Mouse (Mus musculus): ENCODE measurements at regions not wholly inside any gene's neighbourhood (a gene's known extent, or its start where the extent isn't known, plus 50 kb on each side); places are given as distances from the start of the nearest gene placed in this dataset.

DNA sequence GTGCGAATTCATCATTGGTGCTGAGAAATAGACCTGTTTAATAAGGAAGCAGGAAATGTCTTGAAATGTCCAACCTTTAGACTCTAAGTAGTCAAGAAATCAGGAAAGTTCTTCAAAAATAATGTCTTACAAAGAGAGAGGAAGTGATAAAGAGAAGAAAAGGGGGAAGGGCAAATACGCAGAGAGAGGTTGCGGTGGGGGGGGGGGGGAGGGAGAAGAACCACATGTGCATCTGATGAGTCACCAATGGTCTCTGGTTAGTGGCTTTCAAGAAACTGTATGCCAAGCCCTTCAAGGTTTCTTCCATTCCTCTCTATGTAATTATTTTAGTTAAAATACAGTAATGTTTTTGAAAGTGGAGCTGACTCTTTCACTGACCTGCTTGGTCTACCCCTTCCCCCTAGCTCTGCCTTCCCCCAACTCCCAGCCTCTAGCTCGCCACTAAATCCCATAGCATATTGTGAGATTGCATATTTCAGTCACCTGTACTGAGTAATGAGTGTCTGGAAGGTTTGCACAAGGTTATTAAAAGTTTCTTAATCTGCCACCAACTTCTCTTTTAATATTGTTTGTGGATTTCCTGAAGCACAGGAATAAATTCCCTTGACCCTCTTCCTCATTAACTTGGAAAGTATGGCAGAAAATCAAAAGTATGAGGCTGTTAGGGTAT lies 70.8 kb upstream of the Tle4 start:
- no peak for DNase-seq (ENCODE audit: low spot score)

DNA sequence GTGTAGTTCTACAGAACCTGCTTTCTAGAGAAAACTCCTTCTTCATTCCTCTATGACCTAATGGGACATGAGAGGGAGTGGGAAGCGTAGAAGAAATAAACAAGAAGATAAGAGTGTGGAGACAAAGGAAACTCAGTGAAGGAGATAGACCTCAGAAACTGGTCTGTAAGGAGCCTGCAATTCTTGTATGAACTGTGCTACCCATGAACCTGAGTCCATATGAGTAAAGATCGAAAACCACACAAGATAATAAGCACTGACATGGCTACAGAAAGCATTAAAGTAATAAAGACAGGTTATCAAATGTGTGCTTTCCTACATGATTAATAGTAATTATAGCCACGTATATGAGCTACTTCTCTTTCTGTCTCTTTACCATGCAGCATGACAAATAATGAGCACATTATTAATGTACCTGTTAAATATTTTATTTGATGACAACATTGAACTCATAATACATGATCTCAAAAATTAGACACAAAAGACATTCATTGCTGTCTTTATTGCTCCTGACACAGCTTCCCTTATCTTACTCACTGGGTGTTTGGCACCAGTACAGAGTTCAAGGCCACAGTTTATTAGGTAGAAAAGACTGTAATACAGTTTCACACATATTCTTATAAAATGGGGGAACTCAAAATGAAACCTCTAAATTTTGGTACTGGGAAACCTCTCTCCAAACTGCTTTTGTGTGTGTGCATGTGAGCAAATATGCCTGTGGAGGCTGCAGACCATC lies 67.0 kb upstream of the Tle4 start:
- DNase-seq (ENCODE audit: low spot score) = no peak

DNA sequence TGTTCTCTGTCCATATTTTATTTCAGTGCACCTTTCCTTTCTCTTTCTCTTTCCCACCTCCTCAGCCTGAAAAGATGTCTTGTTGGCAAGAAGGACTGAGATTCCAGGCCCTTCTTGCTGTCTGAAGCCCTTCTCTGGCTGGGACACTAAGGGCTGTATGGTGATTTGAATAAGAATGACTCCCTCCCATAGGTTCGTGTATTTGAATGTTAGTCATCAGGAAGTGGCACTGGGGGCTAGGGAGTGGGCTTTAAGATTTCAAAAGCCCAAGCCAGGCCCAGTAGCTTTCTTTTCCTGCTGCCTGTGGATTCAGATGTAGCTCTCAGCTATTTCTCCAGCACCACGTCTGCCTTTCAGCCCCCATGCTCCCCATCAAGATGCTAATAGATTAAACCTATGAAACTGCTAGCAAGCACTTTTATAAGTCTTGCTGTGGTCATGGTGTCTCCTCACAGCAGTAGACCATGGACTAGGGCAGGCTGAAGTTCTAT lies 66.3 kb upstream of the Tle4 start:
- DNase-seq (ENCODE audit: low spot score) = no peak

DNA sequence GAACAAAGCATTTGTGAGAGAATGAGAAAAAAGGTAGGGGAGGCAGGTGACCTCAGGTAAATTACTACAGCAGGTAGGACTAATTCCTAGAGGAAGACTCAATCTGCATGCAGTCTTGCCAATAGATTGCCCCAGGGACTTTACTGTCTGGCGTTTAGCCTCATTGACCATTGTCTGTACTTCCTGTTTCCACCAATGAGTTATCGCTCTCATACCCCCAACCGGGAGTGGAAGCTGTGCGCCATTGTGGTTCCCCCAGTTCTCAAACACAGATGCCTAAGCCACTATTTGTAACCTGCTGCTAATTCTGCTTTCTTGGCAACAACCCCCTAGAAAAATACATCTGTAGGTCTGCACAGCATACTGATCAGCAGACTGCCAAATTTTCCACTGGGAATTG lies 65.5 kb upstream of the Tle4 start:
- no peak for DNase-seq (ENCODE audit: low spot score)

DNA sequence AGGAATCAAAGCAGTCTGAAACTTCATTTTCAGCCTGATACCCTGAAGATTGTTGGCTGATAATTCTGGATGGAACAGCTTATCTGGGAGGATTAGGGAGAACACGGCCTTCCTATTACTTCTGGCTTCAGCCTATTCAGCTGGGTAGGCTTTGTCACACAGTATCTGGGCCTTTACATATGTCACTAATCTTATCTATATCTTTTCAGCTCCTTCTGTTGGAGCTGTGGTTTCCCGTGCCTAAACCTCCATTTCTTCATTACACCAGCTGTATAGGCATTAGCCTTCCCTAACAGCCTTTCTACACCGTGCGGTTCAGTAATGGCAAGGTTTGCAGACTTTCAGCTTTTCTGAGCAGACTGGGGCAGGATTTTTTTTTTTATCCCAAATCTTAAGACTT lies 61.9 kb upstream of the Tle4 start:
- no peak for DNase-seq (ENCODE audit: low spot score)

DNA sequence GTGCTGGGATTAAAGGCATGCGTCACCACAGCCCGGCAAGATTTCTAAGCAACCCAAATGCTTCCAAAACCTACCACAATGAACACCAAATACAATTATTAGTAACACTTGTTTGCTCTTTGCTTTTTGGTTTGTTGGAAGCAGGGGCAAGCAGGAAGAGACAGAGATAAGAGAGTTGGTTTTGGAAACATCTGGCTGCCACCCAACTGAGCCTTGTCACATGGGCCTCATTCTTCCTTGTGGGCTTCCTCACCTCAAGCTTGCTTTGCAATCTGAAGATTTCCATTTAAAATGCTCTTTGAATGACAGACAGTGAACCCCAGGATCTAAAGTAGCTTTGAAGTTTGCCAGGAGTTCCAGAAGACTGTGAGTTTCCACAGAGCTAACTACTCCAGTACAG lies 60.6 kb upstream of the Tle4 start:
- no peak for DNase-seq (ENCODE audit: low spot score)

DNA sequence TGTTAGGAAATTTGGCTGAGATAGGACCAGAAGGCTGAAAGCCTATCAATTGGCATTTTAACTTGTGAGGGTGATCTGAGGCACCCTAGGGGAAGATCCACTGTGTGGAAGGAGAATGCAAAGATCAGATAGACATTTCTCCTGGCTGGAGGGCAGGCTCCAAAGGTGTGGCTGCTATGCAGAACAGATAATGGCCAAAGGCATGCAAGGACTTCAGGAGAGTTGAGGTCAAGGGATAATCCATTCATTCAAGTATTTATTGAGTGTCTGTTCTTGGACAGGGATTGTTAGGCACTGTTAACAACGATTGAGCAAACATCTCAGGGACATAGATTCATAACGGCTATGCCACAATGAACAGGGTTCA lies 58.2 kb upstream of the Tle4 start:
- DNase-seq (ENCODE audit: low spot score) = no peak

DNA sequence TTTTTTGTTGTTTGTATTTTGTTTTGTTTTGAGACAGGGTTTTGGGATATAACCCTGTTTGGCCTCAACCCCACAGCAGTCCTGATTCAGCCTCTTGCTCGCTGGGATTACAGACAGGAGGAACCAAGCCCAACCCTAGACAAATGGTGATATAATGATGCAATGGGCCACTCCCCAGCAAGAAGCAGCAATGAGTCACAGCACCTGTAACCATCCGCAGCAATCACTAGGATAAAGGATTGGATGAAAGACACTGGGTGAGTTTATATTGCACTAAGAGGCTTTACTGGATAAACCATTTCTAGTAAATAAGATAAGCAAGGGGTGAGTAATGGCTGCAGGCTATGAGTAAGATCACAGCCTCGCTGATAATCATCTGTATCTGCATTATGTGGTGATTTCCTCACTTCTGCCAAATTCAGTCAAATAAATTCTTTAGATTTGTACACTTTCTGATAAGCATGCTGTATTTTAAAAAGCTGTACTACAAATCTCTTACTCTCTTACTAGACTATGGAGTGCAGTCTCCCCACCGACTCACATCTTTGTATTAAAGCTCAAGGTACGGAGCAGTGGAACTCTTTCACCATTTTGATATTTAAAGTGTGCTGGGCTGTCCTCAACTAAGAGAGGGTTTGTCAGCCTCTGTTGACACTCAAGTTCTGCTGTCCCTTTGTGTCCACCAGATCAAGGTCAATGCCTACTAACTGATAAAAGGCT lies 57.6 kb upstream of the Tle4 start:
- DNase-seq (ENCODE audit: low spot score) = no peak
